Mouse (Mus musculus): ENCODE measurements around the gene Asic4. TPM values are rescaled to one million over a fixed set of nuclear protein-coding genes. Genes with fewer than 3 reads are reported as not detected.

Gene Asic4
- polyA plus RNA-seq, 1 experiment from 2014 or later, result 1.3 TPM

Other genes with a start within 250 kb of the Asic4 start
- 18.2 and 20.1 TPM in 2 replicates for gene Glb1l, start 239.6 kb upstream of the Asic4 start, polyA plus RNA-seq (2015; fragmentation: Nextera tagmentation; extraction: Ambion mirVana)
- gene Stk16, start 239.6 kb upstream of the Asic4 start, polyA plus RNA-seq (2015; fragmentation: Nextera tagmentation; extraction: Ambion mirVana), result 109 and 115 TPM in 2 replicates
- gene Tuba4a, start 230.6 kb upstream of the Asic4 start, polyA plus RNA-seq (2015; fragmentation: Nextera tagmentation; extraction: Ambion mirVana), result 184 and 218 TPM in 2 replicates
- not detected in 2 replicates for gene A630095N17Rik, start 218.3 kb upstream of the Asic4 start, polyA plus RNA-seq (2015; fragmentation: Nextera tagmentation; extraction: Ambion mirVana)
- gene Dnajb2, start 214.0 kb upstream of the Asic4 start, polyA plus RNA-seq (2015; fragmentation: Nextera tagmentation; extraction: Ambion mirVana), result 31.3 and 32.3 TPM in 2 replicates
- 2.0 and 2.6 TPM in 2 replicates for gene Ptprn, start 185.9 kb upstream of the Asic4 start, polyA plus RNA-seq (2015; fragmentation: Nextera tagmentation; extraction: Ambion mirVana)
- 6.0 and 6.6 TPM in 2 replicates for gene Resp18, start 172.0 kb upstream of the Asic4 start, polyA plus RNA-seq (2015; fragmentation: Nextera tagmentation; extraction: Ambion mirVana)
- 125 and 139 TPM in 2 replicates for gene Dnpep, start 132.4 kb upstream of the Asic4 start, polyA plus RNA-seq (2015; fragmentation: Nextera tagmentation; extraction: Ambion mirVana)
- 166 and 194 TPM in 2 replicates for gene Des, start 90.1 kb upstream of the Asic4 start, polyA plus RNA-seq (2015; fragmentation: Nextera tagmentation; extraction: Ambion mirVana)
- gene Speg, start 75.1 kb upstream of the Asic4 start, polyA plus RNA-seq (2015; fragmentation: Nextera tagmentation; extraction: Ambion mirVana), result 41.1 and 41.2 TPM in 2 replicates
- gene Gmppa, start 14.5 kb upstream of the Asic4 start, polyA plus RNA-seq (2015; fragmentation: Nextera tagmentation; extraction: Ambion mirVana), result 104 and 127 TPM in 2 replicates
- gene Chpf, start 28.9 kb downstream of the Asic4 start, polyA plus RNA-seq (2015; fragmentation: Nextera tagmentation; extraction: Ambion mirVana), result 28.0 and 28.1 TPM in 2 replicates
- 1.6 and 2.1 TPM in 2 replicates for gene Tmem198, start 29.1 kb downstream of the Asic4 start, polyA plus RNA-seq (2015; fragmentation: Nextera tagmentation; extraction: Ambion mirVana)
- gene Obsl1, start 56.0 kb downstream of the Asic4 start, polyA plus RNA-seq (2015; fragmentation: Nextera tagmentation; extraction: Ambion mirVana), result 34.1 and 44.4 TPM in 2 replicates
- 7.4 and 8.3 TPM in 2 replicates for gene Inha, start 56.6 kb downstream of the Asic4 start, polyA plus RNA-seq (2015; fragmentation: Nextera tagmentation; extraction: Ambion mirVana)
- gene Stk11ip, start 71.1 kb downstream of the Asic4 start, polyA plus RNA-seq (2015; fragmentation: Nextera tagmentation; extraction: Ambion mirVana), result 18.6 and 19.8 TPM in 2 replicates
- gene Slc4a3, start 95.8 kb downstream of the Asic4 start, polyA plus RNA-seq (2015; fragmentation: Nextera tagmentation; extraction: Ambion mirVana), result 14.1 and 15.4 TPM in 2 replicates